Mouse (Mus musculus): Measurements from ENCODE around the gene Rsf1.

Gene Rsf1

GRCm38 (mm10) chr7:97726778-97727177, 147.1 kb downstream of the Rsf1 start:
- DNase-seq, result peak; percentile 63

- DNase-seq, result peak; percentile 58
These were observed 149.3 kb downstream of the Rsf1 start for GRCm38 (mm10) chr7:97728666-97729614.

- DNase-seq, result peak; percentile 72
These were observed 150.7 kb downstream of the Rsf1 start for GRCm38 (mm10) chr7:97730427-97730826.

- no peak for DNase-seq
These were observed 153.9 kb downstream of the Rsf1 start for GRCm38 (mm10) chr7:97733606-97734005.

- DNase-seq, result no peak
These were observed 155.3 kb downstream of the Rsf1 start for GRCm38 (mm10) chr7:97735021-97735420.

GRCm38 (mm10) chr7:97735886-97736420, 156.3 kb downstream of the Rsf1 start:
- DNase-seq, result no peak

GRCm38 (mm10) chr7:97737256-97737637, 157.6 kb downstream of the Rsf1 start:
- no peak for DNase-seq

- peak; percentile 89 for DNase-seq
These were observed 158.2 kb downstream of the Rsf1 start, which contains the start of gene Aqp11 for GRCm38 (mm10) chr7:97737638-97738456. Gene Aqp11 (minus strand): TSS chr7:97738289.

GRCm38 (mm10) chr7:97740948-97741347, 161.3 kb downstream of the Rsf1 start:
- DNase-seq, result peak; percentile 25

- DNase-seq, result no peak
These were observed 162.1 kb downstream of the Rsf1 start for GRCm38 (mm10) chr7:97741756-97742291.
